In genomic region chr11:115737608-115738208, GRCm38 (mm10) we compare ENCODE assay signal across 16 mouse cellular contexts. TPM values are rescaled to one million over a fixed set of nuclear protein-coding genes. Genes with fewer than 3 reads are reported as not detected.
A peak's percentile ranks its signal among the peaks of the same experiment; 100 is the strongest.
DNase-seq lines count a peak whose midpoint lies in the region; ATAC-seq and TF ChIP-seq lines count a peak whose summit lies in the region.
"Had no signal": no experiment of that assay in that cellular context is flagged by ENCODE, and none has a peak within 500 bp of the region (broad histone marks: within the 10 kb centered on the region; RNA-seq: fewer than 3 reads in every experiment).

No protein-coding gene starts in this region.

- no peak overlapping the region for H3K4me3 ChIP-seq in heart, embryonic 13.5 days
- no peak overlapping the region for H3K4me3 ChIP-seq in neural tube, embryonic 15.5 days (replicated peaks)
- H3K4me3 ChIP-seq in intestine, postnatal 0 days (ENCODE audit: low read depth, low read length) = no peak overlapping the region
- H3K4me3 ChIP-seq: hindbrain, embryonic 15.5 days; megakaryocyte, embryonic 14.5 days had no signal

- no peak overlapping the region for H3K9ac ChIP-seq in heart, embryonic 13.5 days
- no peak overlapping the region for H3K9ac ChIP-seq in neural tube, embryonic 15.5 days (replicated peaks)
- H3K9ac ChIP-seq in intestine, postnatal 0 days (ENCODE audit: low read depth, low read length) = no peak overlapping the region
- H3K9ac ChIP-seq: hindbrain, embryonic 15.5 days; lung, embryonic 14.5 days had no signal

- H3K36me3 ChIP-seq in heart, embryonic 13.5 days = no peaks in the 10 kb centered on the region
- H3K36me3 ChIP-seq in neural tube, embryonic 15.5 days = no peaks in the 10 kb centered on the region
- no peaks in the 10 kb centered on the region for H3K36me3 ChIP-seq in intestine, postnatal 0 days (ENCODE audit: control insufficient read depth, insufficient read depth)
- H3K36me3 ChIP-seq: hindbrain, embryonic 15.5 days had no signal

- 0 out of 2 replicates have a peak overlapping the region, but pooled peaks have one; percentile 36 for H3K4me2 ChIP-seq in heart, embryonic 13.5 days
- H3K4me2 ChIP-seq in neural tube, embryonic 15.5 days = no peak overlapping the region
- peak overlapping the region; percentile 30; the same call in 1 of the 2 replicates for H3K4me2 ChIP-seq in intestine, postnatal 0 days (replicated peaks; ENCODE audit: low read depth)
- H3K4me2 ChIP-seq: hindbrain, embryonic 15.5 days; lung, embryonic 14.5 days had no signal

- WGBS in heart, embryonic 13.5 days = 60% methylated on average over 10 of the region's 10 CpGs
- 30% methylated on average over 10 of the region's 10 CpGs for WGBS in neural tube, embryonic 15.5 days
- WGBS in intestine, postnatal 0 days = 68% methylated on average over 10 of the region's 10 CpGs

- no peak for ATAC-seq in heart, embryonic 13.5 days (ENCODE audit: extremely low read depth, insufficient number of reproducible peaks, low FRiP score, low TSS enrichment)
- ATAC-seq in neural tube, embryonic 15.5 days (ENCODE audit: low FRiP score) = no peak
- no peak for ATAC-seq in intestine, postnatal 0 days
- ATAC-seq in erythroblast, adult 5-6 weeks (replicated peaks; ENCODE audit: low FRiP score, poor library complexity, severe bottlenecking) = no peak
- no peak for ATAC-seq in monocyte, adult 5-6 weeks (replicated peaks; ENCODE audit: insufficient number of reproducible peaks, low FRiP score, low TSS enrichment, poor library complexity, severe bottlenecking)

- no peak for DNase-seq in heart, adult 8-10 months (ENCODE audit: low spot score)
- DNase-seq in neural tube, embryonic 10.5 days (ENCODE audit: extremely low spot score, low spot score) = peak; percentile 44
- DNase-seq in layer of hippocampus, postnatal 14 days (ENCODE audit: low spot score in 2 of 2) = no peak
- DNase-seq: cerebellum, adult 11 months; gastrocnemius, postnatal 10 days; layer of hippocampus, adult 9-11 months; lung, embryonic 14.5 days; right cerebral cortex, postnatal 14 days; thymus, postnatal 14 days had no signal

- H3K9me3 ChIP-seq in heart, embryonic 13.5 days = no peaks in the 10 kb centered on the region
- no peaks in the 10 kb centered on the region for H3K9me3 ChIP-seq in neural tube, embryonic 15.5 days (replicated peaks)
- H3K9me3 ChIP-seq in intestine, postnatal 0 days (ENCODE audit: control insufficient read depth) = no peaks in the 10 kb centered on the region
- H3K9me3 ChIP-seq: hindbrain, embryonic 15.5 days; megakaryocyte, embryonic 14.5 days had no signal

- H3K4me1 ChIP-seq in heart, embryonic 13.5 days = peaks cover 26% of the 10 kb centered on the region
- H3K4me1 ChIP-seq in neural tube, embryonic 15.5 days = peaks cover 10% of the 10 kb centered on the region; the same call in 1 of the 2 replicates
- 0 out of 2 replicates have a peak, but pooled peaks cover 4% of the 10 kb centered on the region for H3K4me1 ChIP-seq in intestine, postnatal 0 days (replicated peaks; ENCODE audit: control insufficient read depth, insufficient read depth, low read length)

- no peaks in the 10 kb centered on the region for H3K27me3 ChIP-seq in heart, embryonic 13.5 days (replicated peaks)
- no peaks in the 10 kb centered on the region for H3K27me3 ChIP-seq in neural tube, embryonic 15.5 days (replicated peaks)
- no peaks in the 10 kb centered on the region for H3K27me3 ChIP-seq in intestine, postnatal 0 days (replicated peaks; ENCODE audit: control insufficient read depth, insufficient read depth, low read length)
- H3K27me3 ChIP-seq: hindbrain, embryonic 15.5 days had no signal

- TF ChIP-seq CTCF in intestine, postnatal 0 days (IDR thresholded peaks at IDR 0.05; ENCODE audit: low read depth) = no peak

- H3K27ac ChIP-seq in heart, embryonic 13.5 days (replicated peaks) = peak overlapping the region; percentile 45
- H3K27ac ChIP-seq in neural tube, embryonic 15.5 days (replicated peaks) = no peak overlapping the region
- H3K27ac ChIP-seq in intestine, postnatal 0 days (ENCODE audit: low read depth, low read length) = peak overlapping the region; percentile 83
- H3K27ac ChIP-seq: hindbrain, embryonic 15.5 days had no signal

RNA-seq across cellular contexts. Expression of gene Tmem94, which starts 27.5 kb away (rescaled TPM):
- 34.3 and 39.4 TPM in 2 replicates for polyA plus RNA-seq in heart, embryonic 13.5 days (2015; fragmentation: Nextera tagmentation; extraction: Ambion mirVana)
- total RNA-seq in heart, adult 8-10 months (2022) = 100 to 1,000 TPM in 2 of 4 experiments, 10 to 100 TPM in 2; 96.2 to 103 (median 100) TPM
- 20.3 and 21.2 TPM in 2 replicates for polyA plus RNA-seq in neural tube, embryonic 15.5 days (2015; fragmentation: Nextera tagmentation; extraction: Ambion mirVana)
- 8.2 and 8.6 TPM in 2 replicates for polyA plus RNA-seq in intestine, postnatal 0 days (2015; fragmentation: Nextera tagmentation; extraction: Ambion mirVana)
- total RNA-seq in erythroblast, adult 5-6 weeks (2015; ENCODE audit: low replicate concordance) = 5.6 and 8.5 TPM in 2 replicates
- 8.7 and 13.5 TPM in 2 replicates for total RNA-seq in erythroblast, adult 5-6 weeks (2017; ENCODE audit: low replicate concordance)
- 10.8 to 33.1 TPM (median 10.9 TPM) in 3 replicates for total RNA-seq in monocyte, adult 5-6 weeks (2017)
- total RNA-seq in layer of hippocampus, postnatal 14 days (2021) = 10 to 100 TPM; 37.8 to 42.3 TPM

RNA-seq across cellular contexts. Expression of gene Grb2, which starts 29.3 kb away (rescaled TPM):
- 86.6 and 90.0 TPM in 2 replicates for polyA plus RNA-seq in heart, embryonic 13.5 days (2015; fragmentation: Nextera tagmentation; extraction: Ambion mirVana)
- total RNA-seq in heart, adult 8-10 months (2022) = 100 to 1,000 TPM in 3 of 4 experiments, 10 to 100 TPM in 1; 93.7 to 126 (median 111) TPM
- 192 and 194 TPM in 2 replicates for polyA plus RNA-seq in neural tube, embryonic 15.5 days (2015; fragmentation: Nextera tagmentation; extraction: Ambion mirVana)
- 60.5 and 61.3 TPM in 2 replicates for polyA plus RNA-seq in intestine, postnatal 0 days (2015; fragmentation: Nextera tagmentation; extraction: Ambion mirVana)
- total RNA-seq in erythroblast, adult 5-6 weeks (2015; ENCODE audit: low replicate concordance) = 27.4 and 34.4 TPM in 2 replicates
- total RNA-seq in erythroblast, adult 5-6 weeks (2017; ENCODE audit: low replicate concordance) = 12.0 and 21.9 TPM in 2 replicates
- 28.1 to 56.7 TPM (median 47.2 TPM) in 3 replicates for total RNA-seq in monocyte, adult 5-6 weeks (2017)
- total RNA-seq in layer of hippocampus, postnatal 14 days (2021) = 100 to 1,000 TPM; 178 to 182 TPM
